9 mouse cellular contexts compared by ENCODE assay signal in the genomic region with DNA sequence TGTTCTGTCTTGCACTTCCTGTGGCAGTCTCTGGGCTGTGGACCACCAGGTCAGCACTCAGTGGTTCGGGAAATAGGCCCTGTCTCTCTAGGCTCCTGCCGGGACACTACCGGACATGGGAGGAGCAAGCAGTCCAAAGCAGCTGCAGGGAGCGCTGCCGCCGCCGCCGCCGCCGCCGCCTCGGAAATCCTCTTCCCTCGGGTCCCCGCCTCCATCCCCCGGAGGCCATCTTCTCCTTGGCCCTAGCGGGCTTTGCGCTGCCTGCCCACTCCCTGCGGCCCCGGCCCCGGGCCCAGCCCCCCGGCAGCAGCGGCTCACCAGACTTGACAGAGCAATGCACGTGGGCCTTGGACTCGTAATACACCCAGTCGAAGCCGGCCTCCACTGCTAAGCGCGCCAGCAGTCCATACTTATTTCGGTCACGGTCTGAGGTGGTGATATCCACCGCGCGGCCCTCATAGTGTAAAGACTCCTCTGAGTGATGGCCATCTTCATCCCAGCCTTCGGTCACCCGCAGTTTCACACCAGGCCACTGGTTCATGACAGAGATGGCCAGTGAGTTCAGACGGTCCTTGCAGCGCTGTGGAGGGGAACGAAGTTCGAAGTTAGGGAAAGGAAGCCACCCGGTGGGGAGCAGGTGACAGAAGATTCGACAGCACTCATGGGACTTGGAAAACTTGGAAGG. TPM values are rescaled to one million over a fixed set of nuclear protein-coding genes. Genes with fewer than 3 reads are reported as not detected.
A peak's percentile ranks its signal among the peaks of the same experiment; 100 is the strongest.
DNase-seq lines count a peak whose midpoint lies in the region; ATAC-seq and TF ChIP-seq lines count a peak whose summit lies in the region.
"Had no signal": no experiment of that assay in that cellular context is flagged by ENCODE, and none has a peak within 500 bp of the region (broad histone marks: within the 10 kb centered on the region; RNA-seq: fewer than 3 reads in every experiment).

No protein-coding gene starts in this region.

- no peak for DNase-seq in left cerebral cortex, adult 2 months (ENCODE audit: extremely low spot score in 1 of 2, low spot score in 2 of 2)
- no peak for DNase-seq in left cerebral cortex, postnatal 36 days (ENCODE audit: low spot score in 2 of 2)
- DNase-seq in layer of hippocampus, postnatal 25 days (ENCODE audit: extremely low spot score in 1 of 2, low spot score in 1 of 2): no peak
- no peak for DNase-seq in right cerebral cortex, postnatal 36 days (ENCODE audit: low spot score in 2 of 2)

- H3K4me3 ChIP-seq in left cerebral cortex, adult 2 months: peak overlapping the region; percentile 37
- H3K4me3 ChIP-seq in embryonic facial prominence, embryonic 12.5 days: peak overlapping the region; percentile 27
- peak overlapping the region; percentile 31 for H3K4me3 ChIP-seq in hindbrain, embryonic 13.5 days
- peak overlapping the region; percentile 20 for H3K4me3 ChIP-seq in limb, embryonic 15.5 days
- H3K4me3 ChIP-seq in stomach, embryonic 15.5 days (replicated peaks): peak overlapping the region; percentile 49

- WGBS in embryonic facial prominence, embryonic 12.5 days: 1% methylated on average over 41 of the region's 41 CpGs
- WGBS in hindbrain, embryonic 13.5 days: 2% methylated on average over 40 of the region's 41 CpGs
- 3% methylated on average over 40 of the region's 41 CpGs for WGBS in limb, embryonic 15.5 days
- WGBS in stomach, embryonic 15.5 days: 2% methylated on average over 41 of the region's 41 CpGs

- no peak for ATAC-seq in embryonic facial prominence, embryonic 12.5 days (ENCODE audit: insufficient number of reproducible peaks, insufficient read depth, low FRiP score, low TSS enrichment)
- 0 out of 2 replicates have a peak, but pooled peaks have one; percentile 19 for ATAC-seq in hindbrain, embryonic 13.5 days (ENCODE audit: low FRiP score)
- no peak for ATAC-seq in limb, embryonic 15.5 days (ENCODE audit: insufficient number of reproducible peaks, low FRiP score, low TSS enrichment, low read depth)
- no peak for ATAC-seq in stomach, embryonic 15.5 days (ENCODE audit: insufficient read depth, low FRiP score, low read depth)

- H3K9ac ChIP-seq in embryonic facial prominence, embryonic 12.5 days: no peak overlapping the region
- H3K9ac ChIP-seq in hindbrain, embryonic 13.5 days: peak overlapping the region; percentile 69
- no peak overlapping the region for H3K9ac ChIP-seq in limb, embryonic 15.5 days
- peak overlapping the region; percentile 9; the same call in 1 of the 2 replicates for H3K9ac ChIP-seq in stomach, embryonic 15.5 days

- no peaks in the 10 kb centered on the region for H3K36me3 ChIP-seq in embryonic facial prominence, embryonic 12.5 days
- no peaks in the 10 kb centered on the region for H3K36me3 ChIP-seq in hindbrain, embryonic 13.5 days
- H3K36me3 ChIP-seq in limb, embryonic 15.5 days: no peaks in the 10 kb centered on the region
- H3K36me3 ChIP-seq in stomach, embryonic 15.5 days: no peaks in the 10 kb centered on the region

- H3K27ac ChIP-seq in left cerebral cortex, adult 2 months: no peak overlapping the region
- H3K27ac ChIP-seq in embryonic facial prominence, embryonic 12.5 days: no peak overlapping the region
- H3K27ac ChIP-seq in hindbrain, embryonic 13.5 days: no peak overlapping the region
- H3K27ac ChIP-seq in limb, embryonic 15.5 days: no peak overlapping the region
- no peak overlapping the region for H3K27ac ChIP-seq in stomach, embryonic 15.5 days

- H3K4me1 ChIP-seq in embryonic facial prominence, embryonic 12.5 days: peaks cover 19% of the 10 kb centered on the region
- H3K4me1 ChIP-seq in hindbrain, embryonic 13.5 days (replicated peaks): peaks cover 43% of the 10 kb centered on the region
- H3K4me1 ChIP-seq in limb, embryonic 15.5 days: peaks cover 32% of the 10 kb centered on the region
- peaks cover 29% of the 10 kb centered on the region for H3K4me1 ChIP-seq in stomach, embryonic 15.5 days

- TF ChIP-seq CTCF in left cerebral cortex, adult 2 months (IDR thresholded peaks at IDR 0.05): no peak

- peak overlapping the region; percentile 46 for H3K4me2 ChIP-seq in embryonic facial prominence, embryonic 12.5 days (replicated peaks)
- peak overlapping the region; percentile 55 for H3K4me2 ChIP-seq in hindbrain, embryonic 13.5 days
- H3K4me2 ChIP-seq in limb, embryonic 15.5 days: peak overlapping the region; percentile 39
- H3K4me2 ChIP-seq in stomach, embryonic 15.5 days: peak overlapping the region; percentile 74

- peaks cover 85% of the 10 kb centered on the region for H3K27me3 ChIP-seq in embryonic facial prominence, embryonic 12.5 days
- peaks cover 98% of the 10 kb centered on the region for H3K27me3 ChIP-seq in hindbrain, embryonic 13.5 days
- H3K27me3 ChIP-seq in limb, embryonic 15.5 days: peaks cover 100% of the 10 kb centered on the region
- H3K27me3 ChIP-seq in stomach, embryonic 15.5 days (replicated peaks): peaks cover 71% of the 10 kb centered on the region

- H3K9me3 ChIP-seq in embryonic facial prominence, embryonic 12.5 days: no peaks in the 10 kb centered on the region
- no peaks in the 10 kb centered on the region for H3K9me3 ChIP-seq in hindbrain, embryonic 13.5 days
- no peaks in the 10 kb centered on the region for H3K9me3 ChIP-seq in limb, embryonic 15.5 days
- H3K9me3 ChIP-seq in stomach, embryonic 15.5 days: no peaks in the 10 kb centered on the region

- intact Hi-C loops in left cerebral cortex, adult 2 months (cut with DNase I): no loop called here
- intact Hi-C loops in left cerebral cortex, postnatal 36 days (cut with DNase I): loop anchor here (2.0 kb wide), 1 partner anchor 69 kb away; no protein-coding TSS in a partner anchor

RNA-seq across cellular contexts. Expression of a gene that starts 3.3 kb away (rescaled TPM):
- under 1 TPM; 0.45 to 0.72 TPM for total RNA-seq in left cerebral cortex, adult 2 months (2021)
- under 1 TPM; 0.37 to 0.48 TPM for total RNA-seq in left cerebral cortex, postnatal 36 days (2021)
- 0.18 and 0.60 TPM in 2 replicates for polyA plus RNA-seq in embryonic facial prominence, embryonic 12.5 days (2016; fragmentation: Nextera tagmentation; extraction: Ambion mirVana)
- 0.14 and 0.21 TPM in 2 replicates for polyA plus RNA-seq in hindbrain, embryonic 13.5 days (2015; fragmentation: Nextera tagmentation; extraction: Ambion mirVana)
- 4.8 and 8.2 TPM in 2 replicates for polyA plus RNA-seq in limb, embryonic 15.5 days (2015; fragmentation: Nextera tagmentation; extraction: Ambion mirVana)
- polyA plus RNA-seq in stomach, embryonic 15.5 days (2015; fragmentation: Nextera tagmentation; extraction: Ambion mirVana): 24.3 and 31.0 TPM in 2 replicates
- under 1 TPM; 0.10 to 0.38 TPM for total RNA-seq in layer of hippocampus, postnatal 25 days (2021)
- total RNA-seq: hematopoietic stem cell, adult 5-6 weeks had no signal

RNA-seq across cellular contexts. Expression of a gene that starts 12.7 kb away (rescaled TPM):
- total RNA-seq in left cerebral cortex, adult 2 months (2021): 1 to 10 TPM; 3.0 to 3.5 TPM
- total RNA-seq in left cerebral cortex, postnatal 36 days (2021): 1 to 10 TPM; 1.7 to 2.6 TPM
- 0.04 and 0.06 TPM in 2 replicates for polyA plus RNA-seq in embryonic facial prominence, embryonic 12.5 days (2016; fragmentation: Nextera tagmentation; extraction: Ambion mirVana)
- 0.56 and 1.2 TPM in 2 replicates for polyA plus RNA-seq in hindbrain, embryonic 13.5 days (2015; fragmentation: Nextera tagmentation; extraction: Ambion mirVana)
- polyA plus RNA-seq in limb, embryonic 15.5 days (2015; fragmentation: Nextera tagmentation; extraction: Ambion mirVana): not detected in 2 replicates
- 0.06 TPM in 1 of 2 replicates, not detected in the other for polyA plus RNA-seq in stomach, embryonic 15.5 days (2015; fragmentation: Nextera tagmentation; extraction: Ambion mirVana)
- total RNA-seq in layer of hippocampus, postnatal 25 days (2021): 1 to 10 TPM; 1.2 to 2.3 TPM
- total RNA-seq: hematopoietic stem cell, adult 5-6 weeks had no signal

RNA-seq across cellular contexts. Expression of a gene that starts 55.2 kb away (rescaled TPM):
- not detected for total RNA-seq in left cerebral cortex, adult 2 months (2021)
- total RNA-seq in left cerebral cortex, postnatal 36 days (2021): 1 to 10 TPM in 1 of 2 experiments, not detected in 1; 1.2 TPM
- 8.4 and 16.1 TPM in 2 replicates for polyA plus RNA-seq in embryonic facial prominence, embryonic 12.5 days (2016; fragmentation: Nextera tagmentation; extraction: Ambion mirVana)
- 2.9 and 4.9 TPM in 2 replicates for polyA plus RNA-seq in hindbrain, embryonic 13.5 days (2015; fragmentation: Nextera tagmentation; extraction: Ambion mirVana)
- 0.28 TPM in 1 of 2 replicates, not detected in the other for polyA plus RNA-seq in limb, embryonic 15.5 days (2015; fragmentation: Nextera tagmentation; extraction: Ambion mirVana)
- polyA plus RNA-seq in stomach, embryonic 15.5 days (2015; fragmentation: Nextera tagmentation; extraction: Ambion mirVana): 2.2 and 3.9 TPM in 2 replicates
- under 1 TPM in 1 of 2 experiments, not detected in 1; 0.39 TPM for total RNA-seq in layer of hippocampus, postnatal 25 days (2021)
- total RNA-seq: hematopoietic stem cell, adult 5-6 weeks had no signal

Comparison
In these comparisons a context has a peak if more than half of its experiments do, and no peak if none do; other contexts are left out.
1. H3K9ac ChIP-seq: peak in hindbrain, embryonic 13.5 days (single experiment) and stomach, embryonic 15.5 days (single experiment); none in embryonic facial prominence, embryonic 12.5 days (single experiment) and limb, embryonic 15.5 days (single experiment).
2. Peak in every context shown above with its lines, with median percentiles within 50 percentile points of each other: H3K4me3 ChIP-seq and H3K4me2 ChIP-seq.